Mouse (Mus musculus) left cerebral cortex, adult 2 months (tissue): ENCODE measurements around the gene Tas2r143. TPM values are rescaled to one million over a fixed set of nuclear protein-coding genes. Genes with fewer than 3 reads are reported as not detected.

Experiments used
- DNase-seq, 2 experiments: peaks; one replicate each; pipeline ENCODE4 v3.0.0; 2021 to 2022; ENCODE audit warnings: low spot score in 2 of 2, mixed read lengths in 1 of 2; ENCODE audit errors: extremely low spot score in 1 of 2
- H3K27ac ChIP-seq: fragments of 200-600 bp; 2 replicates; pipeline ENCODE4 v1.8.1; 2022
- H3K4me3 ChIP-seq: fragments of 200-600 bp; 2 replicates; pipeline ENCODE4 v1.8.1; 2022
- CTCF ChIP-seq: fragments of 200-600 bp; IDR thresholded peaks from 2 replicates; pipeline ENCODE4 v1.8.1; 2022; ENCODE audit warnings: antibody characterized with exemption, mild to moderate bottlenecking, moderate library complexity
- intact Hi-C: fragments of 180-260 bp; cut with DNase I; formaldehyde crosslinking; loops from one replicate; pipeline ENCODE4 v1.15.1; 2025
- total RNA-seq, 2 experiments: library from RNA; stranded (reverse); gene quantifications; 2 replicates each; pipeline ENCODE4 v1.2.3; 2021

Gene Tas2r143
- total RNA-seq, 2 experiments from 2014 or later = not detected

DNA sequence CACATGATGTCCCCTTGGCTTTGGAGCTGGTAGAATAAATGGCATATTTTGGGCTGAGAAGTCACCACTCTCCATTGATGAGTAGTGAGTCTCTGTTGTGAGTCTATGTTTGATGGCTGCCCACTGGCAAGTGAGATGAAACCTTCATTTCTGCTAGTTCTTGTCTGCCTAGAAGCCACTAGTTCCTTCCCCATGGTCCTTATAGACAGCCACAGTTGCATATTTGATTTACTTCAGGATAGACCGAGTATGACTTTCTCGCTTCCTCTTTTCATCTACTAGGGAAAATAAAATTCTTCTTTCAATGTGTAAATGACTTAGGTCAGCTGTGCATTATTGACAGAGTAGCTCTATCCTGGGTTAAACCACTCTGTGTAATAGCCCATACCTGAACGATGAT lies 24.4 kb downstream of the Tas2r143 start:
- TF ChIP-seq CTCF = no peak
- Histone ChIP-seq H3K27ac (no peak overlapping the region), H3K4me3 (no peak overlapping the region)
- DNase-seq = no peak
- intact Hi-C loops = no loop called here

DNA sequence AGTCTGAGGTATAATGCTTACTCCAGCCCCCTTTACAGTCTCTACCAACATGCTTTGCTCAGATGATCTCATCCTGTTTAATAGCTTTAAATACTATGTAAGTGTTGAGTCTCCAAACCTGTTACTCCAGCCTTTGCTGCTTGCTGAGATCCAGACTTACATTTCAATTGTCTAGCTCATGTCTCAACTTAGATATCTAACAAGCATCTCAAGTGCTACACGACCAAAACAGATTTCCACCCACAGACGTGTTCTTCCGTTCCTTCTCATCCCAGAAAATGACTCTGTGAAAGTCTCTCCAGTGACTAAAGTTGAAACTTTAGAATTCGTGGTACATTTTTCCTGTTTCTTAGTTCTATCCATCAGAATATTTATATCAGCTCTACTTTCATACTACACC lies 26.3 kb downstream of the Tas2r143 start:
- no peak for DNase-seq
- no peak for TF ChIP-seq CTCF
- no peak overlapping the region for H3K27ac ChIP-seq
- intact Hi-C loops = no loop called here
- no peak overlapping the region for H3K4me3 ChIP-seq

DNA sequence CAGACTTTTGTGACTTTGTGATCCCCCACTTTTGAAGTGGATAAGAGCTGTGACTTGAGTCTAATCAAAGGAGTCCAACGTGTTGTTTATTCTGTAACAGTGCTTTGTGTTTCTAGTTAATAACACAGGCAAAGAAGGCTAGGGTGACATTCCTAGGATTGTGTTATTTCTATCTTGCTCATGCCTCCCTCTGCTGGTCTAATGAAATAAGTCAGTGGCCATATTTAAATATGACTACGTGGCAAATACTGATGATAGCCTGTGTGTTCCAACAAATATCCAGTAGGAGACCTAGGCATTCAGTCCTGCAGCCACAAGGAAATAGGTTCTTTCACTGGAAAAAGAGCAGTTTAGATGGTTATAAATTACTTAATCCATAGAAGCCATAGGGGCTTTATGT lies 33.5 kb downstream of the Tas2r143 start:
- intact Hi-C loops = no loop called here
- H3K27ac ChIP-seq = no peak overlapping the region
- H3K4me3 ChIP-seq = no peak overlapping the region
- no peak for DNase-seq
- TF ChIP-seq CTCF = peak; percentile 5

DNA sequence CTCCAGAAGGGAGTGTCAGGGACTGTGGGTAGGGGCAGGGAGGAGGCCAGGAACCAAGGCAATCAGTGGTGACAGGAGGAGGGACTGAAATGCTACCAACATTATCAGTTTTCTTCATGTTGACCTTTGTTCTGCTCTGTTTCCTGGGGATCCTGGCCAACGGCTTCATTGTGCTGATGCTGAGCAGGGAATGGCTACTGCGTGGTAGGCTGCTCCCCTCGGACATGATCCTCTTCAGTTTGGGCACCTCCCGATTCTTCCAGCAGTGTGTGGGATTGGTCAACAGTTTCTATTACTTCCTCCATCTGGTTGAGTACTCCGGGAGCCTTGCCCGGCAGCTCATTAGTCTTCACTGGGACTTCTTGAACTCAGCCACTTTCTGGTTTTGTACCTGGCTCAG lies 34.4 kb downstream of the Tas2r143 start, which contains the start of gene Tas2r126:
TSS of gene Tas2r126 (plus strand) at position 90 of the 400 bp plus-strand sequence.
- Histone ChIP-seq H3K4me3 (no peak within 1 kb of the TSS), H3K27ac (no peak within 1 kb of the TSS)
- TF ChIP-seq CTCF = no peak
- intact Hi-C loops = no loop called here
- no peak for DNase-seq

DNA sequence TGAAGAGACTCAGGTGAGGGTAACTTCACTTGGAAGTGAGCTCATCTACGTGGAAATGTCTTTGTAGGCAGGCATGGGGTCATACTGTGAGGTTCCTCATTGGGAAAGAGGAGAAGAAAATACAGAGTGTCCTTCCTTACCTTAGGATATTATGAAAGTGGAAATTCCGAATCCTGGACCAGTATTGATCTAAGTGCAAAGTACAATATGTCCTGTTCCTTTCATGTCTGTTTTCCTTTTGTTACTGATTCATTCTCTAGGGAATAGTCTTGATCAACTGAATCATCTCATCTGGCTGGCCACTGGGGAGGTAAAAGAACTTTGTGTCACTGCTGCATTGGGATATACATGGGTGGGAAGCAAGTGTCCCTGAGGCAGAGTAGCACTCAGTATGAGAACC lies 35.5 kb downstream of the Tas2r143 start:
- no peak for TF ChIP-seq CTCF
- DNase-seq = no peak
- Histone ChIP-seq H3K27ac (no peak overlapping the region), H3K4me3 (no peak overlapping the region)
- intact Hi-C loops = no loop called here

DNA sequence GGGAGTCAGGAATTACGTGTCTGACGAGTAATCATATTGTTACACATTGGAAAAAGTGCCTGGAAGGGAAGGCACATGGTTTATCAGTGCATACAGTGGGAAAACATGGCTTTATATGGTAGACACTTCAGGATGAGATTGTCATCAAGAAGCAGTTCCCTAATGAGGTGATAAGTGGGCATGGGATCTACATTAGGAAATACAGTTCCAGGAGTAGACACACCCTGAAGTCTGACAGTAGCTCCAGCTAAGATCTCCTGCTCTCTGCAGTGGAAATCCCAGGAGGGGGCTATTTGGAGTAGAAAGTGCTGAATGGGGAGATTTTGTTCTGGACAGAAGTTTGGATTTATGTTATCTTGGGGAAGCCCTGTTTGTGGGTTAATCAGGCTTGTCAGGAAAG lies 41.4 kb downstream of the Tas2r143 start:
- no peak overlapping the region for H3K27ac ChIP-seq
- intact Hi-C loops = no loop called here
- no peak for DNase-seq
- no peak for TF ChIP-seq CTCF
- H3K4me3 ChIP-seq = no peak overlapping the region

DNA sequence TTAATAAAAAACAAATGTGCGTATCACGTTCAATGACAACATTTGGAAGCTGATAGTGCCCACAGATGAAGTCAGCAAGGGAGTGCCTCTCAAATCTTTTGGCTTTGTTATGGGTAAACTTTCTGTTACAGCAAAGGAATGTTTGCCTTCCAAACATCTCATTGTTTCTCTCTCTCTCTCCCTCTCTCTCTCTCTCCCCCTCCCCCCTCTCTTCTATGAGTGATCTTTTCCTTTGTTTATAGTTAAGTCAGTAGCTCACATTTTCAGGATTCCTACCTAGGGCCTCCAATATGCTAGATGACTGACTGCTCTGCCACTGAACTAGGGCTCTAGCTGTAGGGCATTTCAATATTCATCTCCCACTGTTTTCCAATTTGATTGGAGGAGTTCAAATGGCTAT lies 44.5 kb downstream of the Tas2r143 start:
- Histone ChIP-seq H3K4me3 (no peak overlapping the region), H3K27ac (no peak overlapping the region)
- intact Hi-C loops = no loop called here
- TF ChIP-seq CTCF = no peak
- DNase-seq = no peak

DNA sequence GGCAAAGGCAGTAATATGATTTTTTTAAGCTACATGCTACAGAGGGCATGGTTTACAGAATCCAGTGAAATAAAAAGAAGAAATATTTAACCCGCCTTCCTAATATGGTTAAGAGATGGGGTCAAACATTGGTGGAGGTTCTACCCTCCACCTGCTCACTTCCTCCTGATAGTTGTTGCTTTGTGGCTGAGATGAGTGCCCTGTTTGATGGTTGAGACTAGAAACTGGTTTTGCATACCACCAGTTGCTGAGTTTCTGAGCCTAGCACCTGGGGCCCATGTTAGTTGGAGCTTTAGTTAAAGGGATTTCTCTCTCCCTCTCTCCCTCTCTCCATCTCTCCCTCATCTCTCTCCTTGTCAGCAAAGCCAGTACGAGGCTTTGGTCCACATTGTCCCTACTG lies 47.3 kb downstream of the Tas2r143 start:
- intact Hi-C loops = no loop called here
- H3K27ac ChIP-seq = no peak overlapping the region
- TF ChIP-seq CTCF = no peak
- DNase-seq = no peak
- H3K4me3 ChIP-seq = no peak overlapping the region

Other genes with a start within 250 kb of the Tas2r143 start
- not detected for gene Tas2r144, start 184.9 kb upstream of the Tas2r143 start, total RNA-seq
- 10 to 100 TPM in 1 of 2 experiments, 1 to 10 TPM in 1; 9.0 to 10.0 TPM for gene Gstk1, start 154.3 kb upstream of the Tas2r143 start, total RNA-seq
- gene Tmem139, start 138.3 kb upstream of the Tas2r143 start, total RNA-seq = not detected
- 10 to 100 TPM; 19.7 to 28.1 TPM for gene Casp2, start 135.3 kb upstream of the Tas2r143 start, total RNA-seq
- gene Clcn1, start 113.6 kb upstream of the Tas2r143 start, total RNA-seq = 1 to 10 TPM; 5.3 to 6.4 TPM
- gene Fam131b, start 75.6 kb upstream of the Tas2r143 start, total RNA-seq = 100 to 1,000 TPM; 111 TPM
- gene Zyx, start 50.6 kb upstream of the Tas2r143 start, total RNA-seq = 10 to 100 TPM; 47.6 to 47.8 TPM
- gene Epha1, start 27.0 kb upstream of the Tas2r143 start, total RNA-seq = under 1 TPM; 0.12 to 0.29 TPM
- gene Tas2r135, start 5.2 kb downstream of the Tas2r143 start, total RNA-seq = not detected
- not detected for gene Tas2r126, start 34.3 kb downstream of the Tas2r143 start, total RNA-seq
- gene Olfr458, start 65.0 kb downstream of the Tas2r143 start, total RNA-seq = not detected
- not detected for gene Olfr457, start 76.1 kb downstream of the Tas2r143 start, total RNA-seq
- gene Olfr456, start 87.0 kb downstream of the Tas2r143 start, total RNA-seq = not detected
- gene Olfr455, start 147.3 kb downstream of the Tas2r143 start, total RNA-seq = not detected
- not detected for gene Tcaf3, start 197.5 kb downstream of the Tas2r143 start, total RNA-seq
- under 1 TPM; 0.68 to 0.84 TPM for gene Tcaf2, start 245.0 kb downstream of the Tas2r143 start, total RNA-seq